Mouse (Mus musculus) liver, postnatal 0 days (tissue): Measurements from ENCODE around the gene Inpp5d.

Experiments used
- CTCF ChIP-seq: sonication (generic); IDR thresholded peaks from 2 replicates; pipeline ENCODE4 v1.5.1; 2016; ENCODE audit warnings: antibody characterized with exemption, low read depth
- EP300 ChIP-seq: IDR thresholded peaks from 2 replicates; pipeline ENCODE4 v1.6.1; 2016; ENCODE audit warnings: antibody characterized with exemption, low read depth, mild to moderate bottlenecking

DNA sequence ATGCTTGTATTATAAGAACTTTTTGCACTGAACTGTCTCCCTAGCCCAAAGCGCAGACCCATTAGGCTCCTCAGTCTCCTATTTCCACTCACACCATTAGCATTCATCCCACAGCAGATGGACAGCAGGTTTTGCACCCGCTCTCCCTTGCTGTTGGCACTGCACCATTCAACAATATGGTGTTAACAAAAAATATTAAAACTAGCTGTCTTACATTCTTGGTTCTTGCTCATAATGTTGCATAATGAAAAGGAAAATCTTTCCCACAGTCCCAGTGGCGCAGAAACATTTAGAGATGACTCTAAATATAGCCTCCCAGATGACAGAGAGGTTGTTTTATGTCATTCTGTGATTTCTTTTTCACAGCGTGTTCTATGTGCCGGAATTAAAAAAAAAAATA lies 113.1 kb downstream of the Inpp5d start:
- no peak for TF ChIP-seq CTCF
- no peak for TF ChIP-seq EP300
